Mouse (Mus musculus) thymus, adult 18-20 months (tissue): Measurements from ENCODE around the gene Zfp629.
A peak's percentile ranks its signal among the peaks of the same experiment; 100 is the strongest.
"Not testable (repeated sequence)": the region's sequence is repeated elsewhere in the genome, so short reads cannot be mapped to it uniquely, and the experiment has no call there.

Experiments used
- DNase-seq, 2 experiments: peaks; one replicate each; pipeline ENCODE4 v3.0.0; 2022; ENCODE audit warnings: mixed read lengths in 2 of 2

Gene Zfp629

DNA sequence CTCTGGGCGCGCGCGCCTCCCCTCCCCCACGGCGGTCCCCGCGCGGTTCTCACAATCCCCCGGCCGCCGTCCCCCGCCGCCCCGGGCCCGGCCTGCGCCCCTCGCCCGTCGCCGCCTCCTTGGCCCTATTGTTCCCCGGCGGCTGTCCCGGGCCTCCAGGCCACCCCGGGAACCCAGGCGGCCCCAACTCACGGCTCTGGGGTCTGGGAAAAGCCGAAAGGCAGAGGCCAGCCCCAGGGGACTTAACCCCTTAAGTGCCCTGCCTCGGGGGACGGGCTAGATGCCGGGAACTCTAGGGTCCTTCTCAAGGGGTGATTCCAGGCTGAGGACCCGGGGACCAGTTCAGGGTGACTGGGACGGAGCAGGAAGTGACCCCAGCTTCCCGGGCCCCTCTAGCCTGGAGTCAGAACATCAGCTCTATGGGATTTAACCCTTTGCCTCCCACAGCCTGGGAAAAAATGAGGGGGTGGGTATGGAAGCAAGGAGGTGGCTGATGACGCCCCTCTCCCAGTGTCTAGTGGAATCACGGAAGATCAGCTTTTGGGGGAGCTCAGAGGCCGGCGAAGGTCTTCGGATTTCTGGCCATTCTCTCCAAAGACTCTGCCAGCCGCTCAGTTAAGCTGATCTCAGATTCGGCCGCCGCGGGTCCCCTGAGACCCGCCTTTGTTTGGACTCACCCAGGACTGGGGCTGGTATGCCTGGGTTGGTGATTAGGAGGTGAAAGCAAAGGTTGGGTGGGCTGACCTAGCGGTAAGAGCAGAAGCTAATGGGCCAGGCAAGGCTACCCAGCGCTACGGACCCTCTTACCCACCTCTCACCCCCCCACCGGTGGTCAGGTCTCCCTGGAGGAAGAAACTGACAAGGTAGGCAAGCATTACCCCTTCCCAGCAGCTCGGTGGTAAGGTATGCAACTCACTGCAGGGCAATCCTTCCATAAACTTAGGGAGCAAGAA is at the start of gene Zfp629:
Gene Zfp629 (minus strand): TSS at position 907 of the 953 bp plus-strand sequence.
- DNase-seq = peak; percentile 43 to 63

- no peak for DNase-seq
Observed at GRCm38 (mm10) chr7:127662926-127663325, 47.3 kb upstream of the Zfp629 start.

GRCm38 (mm10) chr7:127661833-127662232 is 46.2 kb upstream of the Zfp629 start:
- no peak for DNase-seq

DNA sequence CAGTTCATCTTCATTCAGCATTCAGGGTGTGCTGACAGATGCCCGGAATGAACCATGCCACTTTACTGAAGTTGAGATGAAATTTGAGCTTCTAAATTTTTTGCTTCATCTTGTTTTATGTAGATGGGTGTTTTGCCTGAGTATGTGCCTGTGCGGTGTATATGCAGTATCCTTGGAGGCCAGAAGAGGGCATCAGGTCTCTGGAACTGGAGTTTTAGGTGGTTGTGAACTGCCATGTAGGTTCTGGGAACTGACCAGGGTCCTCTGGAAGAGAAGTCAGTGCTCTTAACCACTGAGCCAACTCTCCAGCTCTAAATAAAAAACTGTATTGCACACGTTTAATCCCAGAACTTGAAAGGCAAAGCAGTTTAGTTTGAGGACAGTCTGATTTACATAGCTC is 45.3 kb upstream of the Zfp629 start:
- no peak for DNase-seq

DNA sequence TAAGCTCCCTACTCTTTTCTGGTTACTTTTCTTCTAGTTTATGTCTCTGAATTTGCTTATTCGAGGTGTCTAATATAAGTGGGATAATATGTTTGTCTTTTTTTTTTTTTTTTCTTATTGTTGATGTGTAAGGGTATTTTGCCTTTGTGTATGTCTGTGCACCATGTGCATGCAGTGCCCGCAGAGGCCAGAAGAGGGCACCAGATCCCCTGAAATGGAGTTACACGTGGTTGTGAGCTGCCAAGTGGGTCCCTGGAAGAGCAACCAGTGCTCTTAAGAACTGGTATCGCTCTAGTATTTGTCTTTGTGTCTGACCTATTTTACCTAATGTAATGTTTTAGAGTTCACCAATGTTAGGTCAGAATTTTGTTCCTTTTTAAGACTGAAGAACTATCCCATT is 41.3 kb upstream of the Zfp629 start:
- peak; percentile 24 to 46 for DNase-seq

GRCm38 (mm10) chr7:127654318-127654717 is 38.7 kb upstream of the Zfp629 start:
- no peak for DNase-seq

GRCm38 (mm10) chr7:127652050-127652449 is 36.5 kb upstream of the Zfp629 start:
- no peak for DNase-seq

- no peak for DNase-seq
Observed at GRCm38 (mm10) chr7:127651624-127652023, 36.0 kb upstream of the Zfp629 start.

GRCm38 (mm10) chr7:127649206-127649605 is 33.6 kb upstream of the Zfp629 start:
- no peak for DNase-seq

DNA sequence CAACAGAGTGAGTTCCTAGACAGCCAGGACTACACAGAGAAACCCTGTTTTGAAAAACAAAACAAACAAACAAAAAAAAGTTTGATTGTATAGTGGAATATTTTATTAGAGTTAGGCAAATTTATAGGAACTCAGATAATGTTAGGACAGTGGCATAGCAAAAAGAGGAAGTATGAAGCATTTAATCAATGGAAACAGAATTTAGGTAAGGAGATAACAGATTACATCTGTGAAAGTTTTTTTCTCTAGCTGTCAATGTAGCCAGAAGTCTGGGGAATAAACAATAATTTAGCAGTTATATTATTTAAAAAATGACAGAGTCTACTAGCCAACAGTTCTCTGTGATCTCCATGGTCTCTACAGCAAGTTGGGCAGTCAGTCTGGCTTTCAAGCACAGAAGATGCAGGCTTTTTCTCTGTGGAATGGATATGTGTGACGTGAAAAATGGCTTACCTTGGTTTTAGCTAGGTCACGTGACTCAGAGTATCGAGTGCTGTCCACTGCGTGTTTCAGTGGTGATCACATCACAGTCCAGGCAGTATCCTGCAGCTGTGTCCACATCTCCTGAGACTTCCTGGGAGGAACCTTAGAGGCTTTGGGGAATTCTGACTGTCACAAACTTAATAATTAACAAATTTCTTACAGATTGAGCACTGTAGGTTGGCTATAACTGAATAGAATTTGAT is 33.1 kb upstream of the Zfp629 start:
- DNase-seq = no peak

GRCm38 (mm10) chr7:127647576-127647975 is 32.0 kb upstream of the Zfp629 start:
- DNase-seq = not testable (repeated sequence)

DNA sequence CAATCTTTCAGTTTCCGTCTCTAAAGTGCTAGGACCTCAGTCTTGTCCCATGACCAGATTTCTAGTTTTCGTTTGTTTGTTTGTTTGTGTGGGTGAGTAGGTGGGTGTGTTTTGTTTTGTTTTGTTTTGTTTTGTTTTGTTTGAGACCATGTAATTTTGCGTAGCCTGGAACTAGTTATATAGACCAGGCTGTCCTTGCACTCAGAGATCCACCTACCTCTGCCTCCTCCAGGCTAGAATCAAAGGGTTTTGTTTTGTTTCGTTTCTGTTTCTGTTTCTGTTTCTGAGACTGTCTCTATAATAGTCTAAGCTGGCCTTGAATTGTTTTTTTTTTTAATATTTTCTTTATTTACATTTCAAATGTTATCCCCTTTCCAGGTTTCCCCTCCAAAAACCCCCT is 30.8 kb upstream of the Zfp629 start:
- DNase-seq = no peak

DNA sequence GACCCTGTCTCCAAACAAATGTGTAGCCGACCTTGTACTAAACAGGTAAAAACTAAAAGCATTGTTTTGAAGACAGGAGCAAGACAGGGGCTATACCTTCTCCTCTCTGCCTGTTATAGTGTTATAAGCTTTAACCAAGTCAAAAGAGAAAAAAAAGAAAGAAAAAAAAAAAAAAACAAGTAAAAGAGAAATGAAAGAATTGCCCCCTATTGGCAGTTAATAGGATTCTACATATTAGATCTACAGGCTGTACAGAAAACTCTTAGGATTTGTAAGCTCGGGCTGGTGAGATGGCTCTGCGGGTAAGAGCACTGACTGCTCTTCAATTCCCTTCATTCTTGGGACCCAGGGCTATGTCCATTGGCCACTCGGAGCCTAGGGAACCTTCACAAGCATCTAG is 26.7 kb upstream of the Zfp629 start:
- DNase-seq = no peak

DNA sequence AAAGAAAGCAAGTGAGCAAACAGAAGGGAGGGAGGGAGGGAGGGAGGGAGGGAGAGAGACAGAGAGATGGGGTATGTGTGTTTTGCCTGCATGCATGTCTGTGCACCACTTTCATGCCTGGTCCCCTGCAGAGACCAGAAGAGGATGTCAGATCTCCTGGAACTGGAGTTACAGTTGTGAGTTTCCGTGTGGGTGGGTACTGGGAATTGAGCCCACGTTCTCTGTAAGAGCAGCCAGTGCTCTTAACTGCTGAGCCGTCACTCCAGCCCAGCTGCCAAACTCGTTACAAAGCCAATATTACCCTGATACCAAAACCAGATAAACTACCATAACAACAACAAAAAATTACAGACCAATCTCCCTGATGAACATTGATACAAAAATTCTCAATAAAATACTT is 25.7 kb upstream of the Zfp629 start:
- no peak for DNase-seq

GRCm38 (mm10) chr7:127636963-127637362 is 21.4 kb upstream of the Zfp629 start:
- no peak for DNase-seq

GRCm38 (mm10) chr7:127631416-127631815 is 15.8 kb upstream of the Zfp629 start:
- DNase-seq = no peak

DNA sequence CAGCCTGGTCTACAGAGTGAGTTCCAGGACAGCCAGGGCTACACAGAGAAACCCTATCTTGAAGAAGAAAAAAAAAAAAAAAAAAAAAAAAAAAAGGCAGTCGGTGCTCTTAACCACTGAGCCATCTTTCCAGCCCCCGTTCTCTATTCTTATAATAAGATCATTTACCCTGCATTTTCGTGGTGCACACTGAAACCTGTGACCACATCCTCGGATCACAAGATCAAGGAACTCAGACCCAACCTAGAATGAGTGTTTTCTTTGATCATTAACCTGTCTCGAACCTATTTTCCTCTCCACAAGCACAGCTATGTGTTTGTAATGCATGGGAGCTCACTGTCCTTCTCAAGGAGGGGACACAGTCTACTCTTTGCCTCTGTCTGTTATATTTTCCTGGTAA is 13.0 kb upstream of the Zfp629 start:
- DNase-seq = no peak

DNA sequence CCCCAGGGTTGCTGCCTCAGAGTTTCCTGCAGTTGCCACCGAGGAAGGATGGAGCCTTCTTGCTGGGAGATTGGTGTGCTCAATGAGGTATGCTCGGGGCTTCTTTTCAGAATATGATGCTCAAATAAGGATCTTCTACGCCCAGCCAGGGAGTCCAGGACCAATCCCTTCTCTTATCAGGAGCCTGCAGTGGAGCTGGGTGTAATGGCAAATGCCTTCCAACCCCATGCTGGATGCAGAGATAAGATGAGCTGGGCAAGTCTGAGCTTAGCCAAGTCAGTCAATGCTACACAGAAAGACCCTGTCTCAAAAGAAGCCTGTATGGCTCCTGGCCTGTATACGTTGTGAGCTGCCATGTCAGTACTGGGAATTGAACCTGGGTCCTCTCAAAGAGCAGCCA is 10.9 kb upstream of the Zfp629 start:
- DNase-seq = no peak

GRCm38 (mm10) chr7:127626039-127626438 is 10.4 kb upstream of the Zfp629 start:
- DNase-seq = no peak

DNA sequence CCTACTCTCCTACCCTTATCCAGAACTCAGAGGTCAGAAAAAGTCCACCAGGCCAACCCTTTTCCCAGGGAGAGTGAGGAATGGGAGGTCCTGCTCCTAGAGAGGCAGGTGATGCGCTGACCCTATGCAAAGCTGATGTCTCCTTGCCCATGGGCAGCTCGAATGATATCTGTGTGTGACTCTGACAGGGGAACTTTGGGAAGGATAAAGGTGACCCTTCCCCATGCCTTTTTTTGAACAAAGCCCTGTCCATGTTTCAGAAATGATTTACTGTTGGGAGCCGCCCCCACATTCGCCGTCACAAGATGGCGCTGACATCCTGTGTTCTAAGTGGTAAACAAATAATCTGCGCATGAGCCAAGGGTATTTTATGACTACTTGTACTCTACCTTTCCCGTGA is 2.8 kb upstream of the Zfp629 start:
- DNase-seq = not testable (repeated sequence)

DNA sequence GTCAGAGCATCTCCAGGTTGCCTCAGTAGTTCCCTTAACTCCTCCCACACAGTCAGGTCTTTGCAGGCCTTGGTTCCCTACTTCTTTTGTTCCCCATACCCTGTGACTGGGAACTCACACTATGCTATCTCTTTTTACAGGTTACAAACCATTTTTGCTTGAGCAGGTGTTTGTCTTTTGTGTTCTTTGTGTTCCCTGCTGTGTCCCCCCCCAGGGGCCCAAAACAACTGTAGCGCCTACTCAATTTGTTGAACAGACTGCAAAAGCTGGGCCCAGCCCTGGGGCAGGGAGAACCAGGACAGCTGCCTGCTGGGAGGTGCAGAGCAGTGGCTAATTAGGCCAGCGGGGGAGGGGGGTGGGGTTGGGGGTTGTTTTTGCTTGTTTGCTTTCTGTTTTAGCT is 2.4 kb upstream of the Zfp629 start:
- DNase-seq = peak; percentile 37 to 51

DNA sequence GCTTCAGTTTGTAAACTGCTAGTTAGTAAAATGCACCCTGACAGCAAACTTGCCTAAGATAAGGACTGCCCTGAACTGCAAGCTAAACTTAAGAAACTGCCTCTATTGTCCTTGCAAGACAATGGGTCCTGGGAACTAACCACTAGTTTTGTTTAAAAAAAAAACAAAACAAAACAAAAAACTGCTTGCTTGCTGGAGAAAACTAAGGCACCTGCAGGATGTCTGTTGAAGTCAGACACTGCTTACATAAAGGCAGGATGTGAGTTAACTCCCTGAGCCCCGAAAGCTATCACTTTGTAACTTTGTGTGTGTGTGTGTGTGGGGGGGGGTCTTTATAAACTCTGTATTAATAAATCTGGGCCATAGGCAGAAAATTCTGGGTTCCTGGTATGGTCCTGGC is 1.3 kb upstream of the Zfp629 start:
- peak in 1 of 2 experiments; percentile 25 for DNase-seq

- peak in 1 of 2 experiments; percentile 45 for DNase-seq
Observed at GRCm38 (mm10) chr7:127616336-127616735, 739 bp upstream of the Zfp629 start.

DNA sequence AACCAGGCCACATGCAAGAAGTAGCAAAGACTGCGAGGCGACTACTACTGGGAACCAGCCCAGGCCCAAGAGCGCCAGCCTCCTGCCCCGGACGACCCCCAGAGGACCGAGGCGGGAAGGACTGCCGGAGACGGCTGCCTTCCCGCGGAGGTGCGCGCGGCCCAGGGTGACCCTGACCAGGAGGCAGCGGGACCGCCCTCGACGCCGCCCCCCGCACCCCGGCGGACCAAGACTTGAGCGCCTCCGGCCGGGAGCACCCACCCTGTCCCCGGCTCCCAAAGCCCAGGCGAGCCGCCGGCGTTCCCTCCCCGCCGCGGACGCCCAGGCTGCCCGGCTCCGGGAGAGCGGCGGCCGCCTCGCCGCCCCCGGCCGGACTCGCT is 1.1 kb downstream of the Zfp629 start:
- peak; percentile 41 to 45 for DNase-seq
